Mouse (Mus musculus) c-Kit-positive CD71-negative TER-119-negative erythroid progenitor cells, embryonic 14.5 days (primary cell): ENCODE measurements around the gene Pdzk1.
A peak's percentile ranks its signal among the peaks of the same experiment; 100 is the strongest.

Source experiments
- DNase-seq: peaks from one replicate; pipeline ENCODE4 v3.0.0-alpha.2; 2013; ENCODE audit warnings: low read depth

The Pdzk1 gene

GRCm38 (mm10) chr3:96828984-96829383, at the start of gene Pdzk1, which contains the start of gene Cd160:
Gene Pdzk1, plus strand, starts transcription at chr3:96829284.
Gene Cd160, minus strand, starts transcription at chr3:96829351.
- no peak for DNase-seq

- no peak for DNase-seq
Measured at GRCm38 (mm10) chr3:96782236-96782635, 46.8 kb upstream of the Pdzk1 start.

- DNase-seq, result no peak
Measured at GRCm38 (mm10) chr3:96787784-96788183, 41.3 kb upstream of the Pdzk1 start.

- no peak for DNase-seq
Measured at GRCm38 (mm10) chr3:96788506-96788905, 40.6 kb upstream of the Pdzk1 start.

DNA sequence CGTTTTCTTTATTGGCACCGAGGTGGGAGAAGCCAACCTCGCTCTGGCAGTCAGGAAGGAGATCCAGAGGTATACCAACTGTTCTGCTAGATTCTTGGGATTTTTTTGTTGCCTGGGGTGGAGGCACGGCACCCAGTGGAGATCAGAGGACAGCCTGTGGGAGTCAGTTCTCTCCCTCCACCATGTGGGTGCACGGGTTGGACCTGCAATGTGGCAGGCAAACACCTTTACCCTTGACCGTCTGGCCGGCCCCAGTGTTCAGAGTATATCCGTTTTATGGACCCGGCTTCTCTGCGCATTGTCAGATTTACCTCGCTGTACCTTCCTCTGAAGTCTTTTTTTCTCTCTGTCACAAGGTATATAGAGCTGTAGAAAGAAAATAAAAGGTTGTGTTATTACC, 28.8 kb upstream of the Pdzk1 start:
- no peak for DNase-seq

DNA sequence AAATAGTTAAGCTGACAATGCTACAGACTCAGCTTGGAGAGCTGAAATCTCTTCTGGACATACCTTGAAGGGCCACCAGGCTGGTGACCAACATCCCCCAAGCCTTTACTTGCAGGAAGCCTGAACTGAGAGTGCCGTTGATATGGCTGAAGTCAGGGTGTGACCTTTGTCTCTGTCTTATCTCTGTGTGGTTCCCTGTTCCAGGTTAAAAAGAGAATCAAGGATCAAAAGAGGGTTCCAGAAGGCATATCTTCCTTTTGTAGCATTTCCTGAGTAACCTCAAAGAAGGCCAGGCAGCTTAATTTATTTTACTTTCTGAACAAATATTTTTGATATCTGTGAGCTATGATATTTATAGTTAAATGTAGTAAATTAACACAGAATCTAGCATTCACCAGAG, 26.9 kb upstream of the Pdzk1 start:
- DNase-seq, result no peak

DNA sequence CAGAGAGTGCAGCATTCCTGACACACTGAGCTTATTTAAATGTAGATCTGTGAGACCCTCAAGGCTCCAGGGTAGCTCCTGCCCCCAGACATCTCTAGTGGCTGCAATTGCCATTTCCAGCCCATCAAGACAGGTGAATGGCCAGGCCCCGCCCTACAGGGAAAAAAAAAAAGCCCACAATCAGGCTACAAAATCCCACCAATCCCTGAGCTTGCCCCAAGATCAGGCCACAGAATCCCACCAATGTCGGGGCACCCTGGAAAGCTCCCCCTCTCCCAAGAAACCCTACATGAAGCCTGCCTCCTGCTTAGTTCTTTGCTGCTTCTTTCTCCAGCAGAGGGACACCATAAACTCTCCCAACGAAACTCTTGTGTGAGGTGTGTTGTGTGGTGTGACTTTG, 20.9 kb upstream of the Pdzk1 start:
- DNase-seq, result no peak

DNA sequence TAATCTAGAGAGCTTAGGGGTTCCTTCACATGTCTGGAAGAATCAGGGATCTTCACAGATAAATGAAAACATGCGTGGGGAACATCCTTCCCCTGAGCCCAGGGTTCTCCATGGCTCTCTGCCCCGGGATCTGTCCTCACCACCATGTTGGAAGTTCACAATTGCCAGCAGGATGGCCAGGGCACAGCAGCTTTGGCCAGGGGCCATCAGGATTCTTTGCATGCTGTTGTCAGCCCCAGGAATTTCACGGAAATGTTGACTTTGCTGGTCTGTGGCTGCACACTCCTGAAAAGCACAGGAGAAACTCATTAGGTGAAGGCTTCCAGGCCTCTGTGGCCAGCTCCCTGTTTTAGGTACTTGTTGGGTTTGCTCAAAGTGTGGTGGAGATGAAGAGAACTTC, 20.4 kb upstream of the Pdzk1 start:
- no peak for DNase-seq

GRCm38 (mm10) chr3:96811232-96811631, 17.9 kb upstream of the Pdzk1 start:
- no peak for DNase-seq

- peak; percentile 75 for DNase-seq
Measured at GRCm38 (mm10) chr3:96812395-96813091, 16.5 kb upstream of the Pdzk1 start.

- DNase-seq, result peak; percentile 28
Measured at GRCm38 (mm10) chr3:96813106-96813505, 16.0 kb upstream of the Pdzk1 start.

GRCm38 (mm10) chr3:96813591-96814244, 15.4 kb upstream of the Pdzk1 start:
- no peak for DNase-seq

GRCm38 (mm10) chr3:96814342-96814741, 14.7 kb upstream of the Pdzk1 start:
- no peak for DNase-seq

DNA sequence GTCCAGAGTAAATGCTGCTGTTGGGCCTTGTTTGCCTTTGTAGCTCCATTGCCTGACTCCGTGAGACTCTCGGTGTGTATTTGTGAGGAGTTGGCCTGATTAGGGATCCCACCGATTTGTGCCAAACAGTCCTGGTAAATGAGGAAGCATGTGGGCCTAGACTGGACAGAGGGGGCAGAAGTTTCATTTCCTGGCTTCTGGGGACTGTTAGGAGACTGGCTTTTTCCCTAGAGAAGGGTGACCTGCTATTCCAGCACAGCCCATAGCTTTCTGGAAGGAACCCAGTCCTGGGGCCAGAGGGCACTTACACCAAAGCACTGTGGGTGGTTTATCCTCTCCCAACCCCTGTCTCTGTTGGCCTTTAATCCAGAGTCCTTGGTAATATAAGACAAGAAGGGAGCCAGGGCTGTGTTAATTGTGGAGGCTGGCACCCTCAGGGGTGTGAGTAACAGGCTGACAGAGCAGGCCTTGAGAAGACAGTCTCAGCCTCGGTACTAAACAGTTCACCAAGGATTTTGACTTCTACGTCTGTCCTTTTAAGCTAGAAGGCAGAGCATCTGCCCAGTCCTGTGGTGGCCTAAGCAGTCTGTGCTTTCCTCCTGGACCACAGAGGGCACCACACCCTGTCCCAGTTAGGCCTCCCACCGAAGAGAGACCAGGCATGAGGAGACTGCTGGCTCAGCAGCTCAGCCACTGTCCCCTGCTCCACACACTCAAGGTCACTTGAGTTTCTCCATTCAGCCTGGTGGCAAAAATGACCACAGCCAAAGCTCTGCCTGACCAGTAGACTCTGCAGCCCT, 8.8 kb upstream of the Pdzk1 start:
- no peak for DNase-seq

- no peak for DNase-seq
Measured at GRCm38 (mm10) chr3:96821581-96821980, 7.5 kb upstream of the Pdzk1 start.

- DNase-seq, result no peak
Measured at GRCm38 (mm10) chr3:96823701-96824100, 5.4 kb upstream of the Pdzk1 start.

- DNase-seq, result no peak
Measured at GRCm38 (mm10) chr3:96824614-96825013, 4.5 kb upstream of the Pdzk1 start.

DNA sequence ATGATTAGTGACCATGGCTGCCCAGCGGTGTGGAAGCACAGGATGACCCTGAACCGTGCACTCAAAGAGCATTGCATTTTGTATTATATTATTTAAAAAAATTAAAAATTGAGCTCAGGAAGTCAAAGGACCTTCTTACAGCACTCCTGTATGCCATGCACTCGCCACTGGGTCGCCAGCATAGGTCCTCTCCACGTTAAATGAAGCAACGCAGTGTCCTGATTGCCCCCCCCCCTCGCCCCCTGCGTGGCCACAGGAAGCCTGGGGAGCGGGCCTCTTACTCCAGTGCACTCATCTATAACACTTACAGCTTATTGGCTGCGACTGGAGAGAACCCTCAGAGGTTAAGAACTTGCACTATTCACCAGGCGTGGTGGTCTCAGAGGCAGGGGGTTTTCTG, 3.8 kb upstream of the Pdzk1 start:
- no peak for DNase-seq

DNA sequence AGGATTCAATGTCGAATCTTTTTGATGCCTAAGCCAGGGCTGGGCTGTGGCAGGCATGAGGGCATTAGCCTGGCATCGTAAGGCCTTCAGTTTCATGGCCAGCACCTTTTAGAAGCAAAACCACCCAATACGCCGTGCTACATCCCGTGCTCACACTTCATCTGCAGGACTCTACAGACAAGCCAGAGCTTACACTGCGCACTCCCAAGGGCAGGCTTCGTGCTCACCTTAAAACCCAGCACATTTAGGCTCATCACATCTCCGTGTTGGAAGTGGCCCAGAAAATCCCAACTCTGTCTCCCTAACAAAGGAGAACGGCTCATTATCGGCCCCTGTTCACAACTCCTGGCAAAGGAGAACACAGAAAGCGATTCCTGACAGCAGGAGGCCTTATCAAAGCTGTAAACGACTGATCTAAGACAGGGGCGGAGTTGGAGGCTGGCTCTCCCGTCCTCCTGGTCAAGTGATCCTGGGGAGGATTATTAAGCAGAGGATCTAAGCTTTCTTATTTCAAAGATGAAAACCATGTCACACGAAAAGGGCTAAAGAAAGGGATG, 698 bp upstream of the Pdzk1 start:
- no peak for DNase-seq

- no peak for DNase-seq
Measured at GRCm38 (mm10) chr3:96829856-96830255, 772 bp downstream of the Pdzk1 start.

DNA sequence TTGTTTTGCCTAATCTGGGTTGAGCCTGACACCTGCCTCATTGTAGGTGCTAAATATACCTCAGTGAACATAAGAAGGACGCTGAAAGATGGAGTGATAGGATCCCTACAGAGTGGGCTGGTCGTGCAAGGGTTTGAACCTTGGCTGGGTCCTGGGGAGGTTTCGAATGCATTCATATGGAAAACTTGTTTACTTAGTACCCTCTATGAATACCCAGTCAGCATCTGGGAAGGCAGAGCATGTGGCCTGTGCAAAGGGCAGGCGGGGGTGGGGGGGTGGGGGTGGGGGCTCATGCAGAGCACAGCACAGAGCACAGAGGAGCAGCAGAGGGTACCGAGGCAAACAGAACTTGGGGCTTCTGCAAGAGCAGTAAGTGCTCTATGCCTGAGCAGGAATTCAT, 3.8 kb downstream of the Pdzk1 start:
- no peak for DNase-seq

DNA sequence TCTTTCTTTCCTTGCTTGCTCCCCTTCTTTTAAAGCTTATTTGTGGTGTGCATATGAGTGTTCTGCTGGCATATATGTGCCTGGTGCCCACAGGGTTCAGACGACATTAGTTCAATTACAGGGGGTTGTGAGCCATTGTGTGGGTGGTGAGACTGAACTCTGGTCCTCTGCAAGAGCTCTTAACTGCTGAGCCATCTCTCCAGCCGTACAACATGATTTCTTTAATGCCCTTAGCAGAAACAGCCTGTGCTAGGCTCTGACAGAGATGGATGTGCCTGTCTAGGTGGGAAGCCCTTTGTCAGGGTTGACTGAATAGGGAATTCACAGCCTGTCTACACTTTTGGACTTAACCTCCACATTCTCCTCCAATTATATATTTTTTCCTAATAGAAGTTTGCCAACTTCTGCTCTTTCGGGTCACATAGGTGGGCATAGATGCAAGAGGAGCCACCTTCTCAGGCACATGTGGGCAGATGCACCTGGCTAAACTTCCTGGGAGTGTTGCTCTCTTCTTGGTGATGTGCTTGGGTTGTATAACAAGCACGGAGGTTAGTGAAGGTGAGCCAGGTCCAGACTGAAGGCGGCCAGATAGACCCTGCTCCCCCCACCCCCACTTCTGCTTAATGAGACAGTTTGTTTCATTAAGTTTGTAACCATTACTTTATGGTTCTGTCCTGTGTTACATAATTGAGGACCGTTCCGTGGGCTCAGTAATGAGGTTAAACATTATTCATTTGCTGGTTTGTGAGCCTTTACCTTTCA, 5.7 kb downstream of the Pdzk1 start:
- no peak for DNase-seq
